Mouse (Mus musculus): ENCODE data around the gene Padi2. TPM values are rescaled to one million over a fixed set of nuclear protein-coding genes. Genes with fewer than 3 reads are reported as not detected.

The Padi2 gene
- polyA plus RNA-seq, 1 experiment from 2014 or later: 3.8 TPM

DNA sequence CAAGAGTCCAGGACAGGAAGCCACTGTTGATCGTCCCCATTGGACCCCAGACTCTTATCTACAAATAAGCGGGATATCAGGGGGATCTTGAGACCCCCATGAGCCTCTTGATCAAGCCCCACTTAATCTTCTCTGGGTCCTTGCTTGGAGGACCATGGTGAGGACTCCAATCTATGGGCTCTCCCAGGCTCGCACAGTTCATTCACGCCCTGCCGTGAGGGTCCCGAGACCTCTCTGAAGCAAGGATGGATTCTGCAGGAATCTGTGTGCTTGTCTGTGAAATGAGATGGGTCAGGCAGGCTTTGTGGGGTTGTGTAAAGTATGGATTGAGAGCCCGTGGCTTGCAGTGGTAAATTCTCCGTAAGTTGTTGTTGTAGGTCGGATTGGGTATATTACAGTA is 5.3 kb downstream of the Padi2 start:
- H3K4me3 ChIP-seq (replicated peaks): no peak overlapping the region
- H3K36me3 ChIP-seq: no peaks in the 10 kb centered on the region
- H3K9me3 ChIP-seq: no peaks in the 10 kb centered on the region
- H3K27ac ChIP-seq: no peak overlapping the region
- no peak overlapping the region for H3K9ac ChIP-seq
- peaks cover 7% of the 10 kb centered on the region for H3K27me3 ChIP-seq (replicated peaks)
- H3K4me1 ChIP-seq (replicated peaks): peaks cover 8% of the 10 kb centered on the region; the same call in 1 of the 2 replicates
- no peak overlapping the region for H3K4me2 ChIP-seq (replicated peaks)
- ATAC-seq: no peak
- WGBS: 92% methylated on average over 9 of the region's 9 CpGs

DNA sequence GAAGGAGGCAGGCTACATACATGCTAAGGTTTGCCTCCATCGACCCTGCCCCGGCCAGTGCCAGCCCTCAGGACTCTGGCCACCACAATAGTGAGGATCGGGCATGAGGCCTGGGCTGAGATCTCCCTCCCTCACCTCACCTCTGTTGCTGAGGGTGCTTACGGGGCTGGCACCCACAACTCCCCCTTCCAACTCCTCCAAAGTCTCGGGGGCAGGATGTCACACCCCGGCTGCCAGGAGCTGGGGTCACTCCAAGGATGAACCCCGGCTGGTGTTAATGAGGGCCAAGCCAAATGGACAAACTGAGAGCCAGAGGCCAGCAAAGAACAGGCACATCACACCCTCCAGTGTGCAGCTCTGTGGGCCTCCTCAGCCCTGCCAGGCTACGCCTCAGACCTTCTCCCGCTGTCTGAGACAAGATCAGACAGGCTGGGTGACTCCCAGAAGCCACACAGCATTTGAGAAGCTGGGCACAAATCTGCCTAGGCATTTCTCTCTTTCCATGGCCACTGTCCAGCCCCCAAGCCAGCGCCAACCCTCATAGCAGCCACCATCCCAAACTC is 6.2 kb downstream of the Padi2 start:
- Histone ChIP-seq H3K27me3 (replicated peaks) (peaks cover 4% of the 10 kb centered on the region; the same call in 1 of the 2 replicates), H3K9me3 (no peaks in the 10 kb centered on the region), H3K4me3 (replicated peaks) (no peak overlapping the region), H3K4me2 (replicated peaks) (no peak overlapping the region), H3K9ac (no peak overlapping the region), H3K36me3 (no peaks in the 10 kb centered on the region), H3K27ac (no peak overlapping the region), H3K4me1 (replicated peaks) (0 out of 2 replicates have a peak, but pooled peaks cover 5% of the 10 kb centered on the region)
- 83% methylated on average over 10 of the region's 10 CpGs for WGBS
- ATAC-seq: no peak

DNA sequence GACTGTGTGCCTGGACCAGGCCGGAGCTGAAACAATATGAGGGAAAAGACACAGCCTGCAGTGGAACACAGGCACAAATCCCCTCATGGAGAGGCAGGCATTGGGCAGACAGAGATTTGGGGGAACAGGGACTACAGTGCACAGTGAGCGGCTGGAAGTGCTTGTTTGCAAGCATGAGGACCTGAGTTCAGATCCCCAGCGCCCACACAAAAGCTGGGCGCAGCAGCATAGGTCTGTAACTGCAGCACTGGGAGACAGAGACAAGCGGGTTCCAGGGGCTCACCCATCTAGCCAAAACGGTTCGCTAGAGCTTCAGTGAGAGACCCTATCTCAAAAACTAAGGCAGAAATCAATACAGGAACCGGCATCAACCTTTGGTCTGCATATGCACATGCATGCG is 7.4 kb downstream of the Padi2 start:
- Histone ChIP-seq H3K4me3 (replicated peaks) (no peak overlapping the region), H3K9me3 (no peaks in the 10 kb centered on the region), H3K9ac (no peak overlapping the region), H3K4me1 (replicated peaks) (0 out of 2 replicates have a peak, but pooled peaks cover 5% of the 10 kb centered on the region), H3K27me3 (replicated peaks) (no peaks in the 10 kb centered on the region; the same call in 1 of the 2 replicates), H3K36me3 (no peaks in the 10 kb centered on the region), H3K27ac (no peak overlapping the region), H3K4me2 (replicated peaks) (no peak overlapping the region)
- 90% methylated on average over 9 of the region's 9 CpGs for WGBS
- ATAC-seq: no peak

DNA sequence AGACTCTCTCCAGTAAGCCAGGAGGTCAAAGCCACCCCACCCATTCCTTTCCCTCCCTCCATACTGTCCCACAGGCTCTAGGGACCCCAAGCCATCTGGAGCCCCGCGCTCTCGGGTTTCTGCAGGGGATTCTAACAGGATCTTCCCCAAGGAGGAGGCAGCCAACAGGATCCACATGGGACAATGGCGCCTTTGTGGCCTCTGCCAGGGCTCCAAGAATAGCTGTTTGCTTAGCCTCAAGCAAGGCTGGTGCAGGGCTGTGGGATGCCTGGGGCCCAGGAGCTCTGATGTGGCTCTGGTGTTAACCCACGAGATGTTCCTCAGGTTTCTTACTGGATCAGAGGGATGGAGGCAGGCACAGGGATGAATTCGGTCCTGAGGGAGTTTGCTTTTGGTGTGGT is 8.6 kb downstream of the Padi2 start:
- WGBS: 64% methylated on average over 6 of the region's 6 CpGs
- no peaks in the 10 kb centered on the region for H3K9me3 ChIP-seq
- H3K4me3 ChIP-seq (replicated peaks): no peak overlapping the region
- no peak overlapping the region for H3K9ac ChIP-seq
- no peak for ATAC-seq
- no peaks in the 10 kb centered on the region for H3K36me3 ChIP-seq
- no peak overlapping the region for H3K27ac ChIP-seq
- no peak overlapping the region for H3K4me2 ChIP-seq (replicated peaks)
- no peaks in the 10 kb centered on the region for H3K27me3 ChIP-seq (replicated peaks)
- H3K4me1 ChIP-seq (replicated peaks): peaks cover 7% of the 10 kb centered on the region

DNA sequence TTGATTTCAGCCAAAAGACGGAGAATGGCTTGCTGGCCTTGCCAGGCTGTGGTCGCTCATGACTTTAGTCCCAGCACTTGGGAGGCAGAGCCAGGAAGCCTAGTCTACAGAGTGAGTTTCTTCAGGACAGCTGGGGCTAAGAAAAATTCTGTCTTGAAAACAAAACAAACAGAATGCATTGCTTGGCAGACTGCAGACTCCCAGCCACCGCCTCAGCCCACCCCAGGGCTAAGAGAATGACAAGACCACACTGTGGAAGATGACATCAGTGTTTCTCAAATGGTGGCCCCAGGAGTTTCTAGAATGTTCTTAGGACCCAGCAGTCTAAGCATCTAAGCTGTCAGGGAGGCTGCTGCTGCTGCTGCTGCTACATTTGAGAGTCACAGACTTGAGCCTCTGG is 9.1 kb downstream of the Padi2 start:
- 59% methylated on average over 3 of the region's 3 CpGs for WGBS
- Histone ChIP-seq H3K4me1 (replicated peaks) (peaks cover 8% of the 10 kb centered on the region), H3K9ac (no peak overlapping the region), H3K27me3 (replicated peaks) (no peaks in the 10 kb centered on the region), H3K9me3 (no peaks in the 10 kb centered on the region), H3K4me2 (replicated peaks) (no peak overlapping the region), H3K27ac (peak overlapping the region; percentile 41; the same call in 1 of the 2 replicates), H3K36me3 (no peaks in the 10 kb centered on the region), H3K4me3 (replicated peaks) (no peak overlapping the region)
- no peak for ATAC-seq

GRCm38 (mm10) chr4:140916296-140916695 is 10.2 kb downstream of the Padi2 start:
- no peak overlapping the region for H3K4me2 ChIP-seq (replicated peaks)
- H3K27ac ChIP-seq: no peak overlapping the region
- no peaks in the 10 kb centered on the region for H3K36me3 ChIP-seq
- 90% methylated on average over 5 of the region's 5 CpGs for WGBS
- peaks cover 3% of the 10 kb centered on the region for H3K4me1 ChIP-seq (replicated peaks)
- H3K27me3 ChIP-seq (replicated peaks): no peaks in the 10 kb centered on the region
- no peak for ATAC-seq
- H3K9me3 ChIP-seq: no peaks in the 10 kb centered on the region
- no peak overlapping the region for H3K9ac ChIP-seq
- H3K4me3 ChIP-seq (replicated peaks): no peak overlapping the region

- H3K36me3 ChIP-seq: no peaks in the 10 kb centered on the region
- H3K9me3 ChIP-seq: no peaks in the 10 kb centered on the region
- H3K4me1 ChIP-seq (replicated peaks): peaks cover 3% of the 10 kb centered on the region
- H3K9ac ChIP-seq: no peak overlapping the region
- no peak overlapping the region for H3K27ac ChIP-seq
- WGBS: 87% methylated on average over 9 of the region's 9 CpGs
- no peaks in the 10 kb centered on the region for H3K27me3 ChIP-seq (replicated peaks)
- H3K4me2 ChIP-seq (replicated peaks): no peak overlapping the region
- ATAC-seq: no peak
- H3K4me3 ChIP-seq (replicated peaks): no peak overlapping the region
Observed at GRCm38 (mm10) chr4:140917451-140917850, 11.3 kb downstream of the Padi2 start.

DNA sequence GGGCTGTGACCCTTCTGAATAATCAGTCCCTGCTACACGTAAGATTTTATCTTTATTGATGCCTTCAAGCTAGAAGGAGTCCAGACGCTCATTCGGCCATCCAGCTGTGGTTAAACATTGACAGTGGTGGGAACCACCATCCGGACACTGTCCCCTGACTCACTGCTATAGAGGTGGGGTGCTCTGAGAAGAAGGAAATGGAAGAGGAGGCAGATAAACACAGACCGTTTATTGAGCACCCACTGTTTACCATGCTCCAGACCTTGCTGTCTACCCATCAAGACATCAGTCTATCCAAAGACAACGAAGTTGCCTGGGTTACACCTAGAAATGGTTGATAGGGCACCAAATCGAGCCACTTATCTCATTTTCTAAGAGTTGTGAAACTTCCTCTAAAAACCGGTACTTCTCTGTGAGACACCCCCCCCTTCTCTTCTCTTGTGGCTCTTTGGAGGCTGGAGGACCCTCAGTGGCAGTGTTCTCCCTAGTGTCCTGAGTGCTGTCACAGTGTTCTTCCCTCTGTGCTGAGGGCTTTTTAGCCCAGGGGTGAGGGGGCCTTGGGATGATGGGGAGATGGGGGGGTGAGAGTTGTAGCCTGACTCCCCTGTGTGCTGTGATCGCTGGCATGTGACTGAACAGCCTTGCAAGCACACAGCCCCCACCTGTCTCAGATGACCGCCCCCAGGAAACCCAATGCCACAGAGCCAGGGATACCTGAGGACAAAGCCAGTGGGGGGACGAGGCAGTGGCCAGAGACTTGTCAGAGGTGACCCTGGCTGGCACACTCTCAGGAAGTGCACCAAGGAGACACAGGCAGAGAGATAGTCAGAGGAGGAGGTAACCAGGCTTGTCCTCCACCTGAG is 14.1 kb downstream of the Padi2 start:
- peak; percentile 69 for ATAC-seq
- peaks cover 3% of the 10 kb centered on the region for H3K4me1 ChIP-seq (replicated peaks)

GRCm38 (mm10) chr4:140922508-140922907 is 16.4 kb downstream of the Padi2 start:
- Histone ChIP-seq H3K4me1 (replicated peaks) (peaks cover 5% of the 10 kb centered on the region), H3K4me2 (replicated peaks) (no peak overlapping the region), H3K9me3 (no peaks in the 10 kb centered on the region), H3K27ac (no peak overlapping the region), H3K27me3 (replicated peaks) (no peaks in the 10 kb centered on the region), H3K9ac (no peak overlapping the region), H3K36me3 (no peaks in the 10 kb centered on the region), H3K4me3 (replicated peaks) (no peak overlapping the region)
- 84% methylated on average over 5 of the region's 5 CpGs for WGBS
- no peak for ATAC-seq

More for the DNA sequence above, 14.1 kb downstream of the Padi2 start:
- Histone ChIP-seq H3K4me2 (replicated peaks) (no peak overlapping the region), H3K27ac (no peak overlapping the region), H3K36me3 (no peaks in the 10 kb centered on the region), H3K9ac (no peak overlapping the region), H3K9me3 (no peaks in the 10 kb centered on the region), H3K4me3 (replicated peaks) (no peak overlapping the region), H3K27me3 (replicated peaks) (no peaks in the 10 kb centered on the region)
- 38% methylated on average over 11 of the region's 11 CpGs for WGBS

DNA sequence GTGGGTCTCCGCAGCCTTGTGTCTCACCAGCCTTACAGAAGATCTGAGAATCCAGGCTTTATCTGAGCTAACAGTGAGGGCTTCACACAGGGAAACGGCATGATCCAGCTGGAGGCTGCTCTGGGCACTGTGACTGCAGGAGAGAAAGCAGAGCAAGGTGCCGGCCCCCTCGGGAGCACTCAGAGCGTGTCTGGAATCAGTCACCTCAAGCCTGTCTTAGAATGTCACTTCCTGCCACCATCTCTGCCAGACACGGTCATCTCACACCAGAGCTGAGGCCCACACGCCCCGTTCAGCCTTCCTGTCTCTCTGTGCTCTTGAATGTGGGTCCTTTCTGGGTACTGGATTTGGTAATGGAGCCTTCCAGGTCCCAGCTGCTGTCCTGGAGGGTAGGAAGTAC is 19.5 kb downstream of the Padi2 start:
- H3K9me3 ChIP-seq: no peaks in the 10 kb centered on the region
- no peak overlapping the region for H3K4me2 ChIP-seq (replicated peaks)
- H3K9ac ChIP-seq: no peak overlapping the region
- H3K4me1 ChIP-seq (replicated peaks): peaks cover 2% of the 10 kb centered on the region; the same call in 1 of the 2 replicates
- no peaks in the 10 kb centered on the region for H3K36me3 ChIP-seq
- H3K27me3 ChIP-seq (replicated peaks): no peaks in the 10 kb centered on the region
- ATAC-seq: no peak
- no peak overlapping the region for H3K4me3 ChIP-seq (replicated peaks)
- no peak overlapping the region for H3K27ac ChIP-seq
- 37% methylated on average over 8 of the region's 8 CpGs for WGBS

GRCm38 (mm10) chr4:140928349-140928748 is 22.2 kb downstream of the Padi2 start:
- Histone ChIP-seq H3K4me1 (replicated peaks) (peaks cover 10% of the 10 kb centered on the region; the same call in 1 of the 2 replicates), H3K36me3 (no peaks in the 10 kb centered on the region), H3K27me3 (replicated peaks) (no peaks in the 10 kb centered on the region), H3K27ac (no peak overlapping the region), H3K4me2 (replicated peaks) (no peak overlapping the region), H3K9ac (no peak overlapping the region), H3K4me3 (replicated peaks) (no peak overlapping the region), H3K9me3 (no peaks in the 10 kb centered on the region)
- 70% methylated on average over 9 of the region's 9 CpGs for WGBS
- ATAC-seq: no peak

- 55% methylated on average over 8 of the region's 8 CpGs for WGBS
- ATAC-seq: peak; percentile 48; the same call in 1 of the 2 replicates
- H3K27me3 ChIP-seq (replicated peaks): no peaks in the 10 kb centered on the region
Observed at GRCm38 (mm10) chr4:140929745-140930144, 23.6 kb downstream of the Padi2 start.

More at GRCm38 (mm10) chr4:140929745-140930144, 23.6 kb downstream of the Padi2 start:
- Histone ChIP-seq H3K9me3 (no peaks in the 10 kb centered on the region), H3K27ac (no peak overlapping the region), H3K4me1 (replicated peaks) (peaks cover 10% of the 10 kb centered on the region; the same call in 1 of the 2 replicates), H3K9ac (no peak overlapping the region), H3K4me3 (replicated peaks) (no peak overlapping the region), H3K4me2 (replicated peaks) (no peak overlapping the region), H3K36me3 (no peaks in the 10 kb centered on the region)
